Mouse (Mus musculus) lung, adult 2 months (tissue): ENCODE data around the gene Kcne3.

Experiments
- CTCF ChIP-seq: fragments of 200-500 bp; IDR thresholded peaks from 2 replicates; pipeline ENCODE4 v1.5.1; 2011; ENCODE audit warnings: mild to moderate bottlenecking, low read length, control low read depth; ENCODE audit not compliant: insufficient read depth
- POLR2A ChIP-seq: fragments of 200-500 bp; IDR thresholded peaks from 2 replicates; pipeline ENCODE4 v1.6.1; 2011; ENCODE audit warnings: low read depth, mild to moderate bottlenecking, control low read depth, low read length, borderline replicate concordance; ENCODE audit errors: extremely low read depth

DNA sequence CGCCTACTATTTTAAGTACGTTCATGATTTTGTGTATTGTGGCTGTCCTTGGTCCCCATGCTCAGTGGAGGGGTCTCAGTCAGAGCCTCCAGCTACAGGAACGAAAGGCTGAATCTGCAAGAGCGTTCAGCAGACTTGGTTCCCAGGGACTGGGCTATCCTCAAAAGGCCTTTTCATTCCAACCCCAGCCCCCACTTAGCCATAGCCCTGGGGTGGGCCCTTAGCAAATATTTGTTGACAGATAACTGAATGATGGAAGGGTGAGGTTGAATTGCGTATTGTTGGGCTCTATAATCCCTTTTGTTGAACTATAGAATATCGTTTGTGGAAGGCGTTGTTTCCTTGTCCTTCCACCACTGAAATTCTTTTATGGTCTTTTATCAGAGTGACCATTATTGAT, 49.8 kb upstream of the Kcne3 start:
- TF ChIP-seq CTCF: no peak
- TF ChIP-seq POLR2A: no peak
